Mouse (Mus musculus): ENCODE data around the gene Hpn.

DNA sequence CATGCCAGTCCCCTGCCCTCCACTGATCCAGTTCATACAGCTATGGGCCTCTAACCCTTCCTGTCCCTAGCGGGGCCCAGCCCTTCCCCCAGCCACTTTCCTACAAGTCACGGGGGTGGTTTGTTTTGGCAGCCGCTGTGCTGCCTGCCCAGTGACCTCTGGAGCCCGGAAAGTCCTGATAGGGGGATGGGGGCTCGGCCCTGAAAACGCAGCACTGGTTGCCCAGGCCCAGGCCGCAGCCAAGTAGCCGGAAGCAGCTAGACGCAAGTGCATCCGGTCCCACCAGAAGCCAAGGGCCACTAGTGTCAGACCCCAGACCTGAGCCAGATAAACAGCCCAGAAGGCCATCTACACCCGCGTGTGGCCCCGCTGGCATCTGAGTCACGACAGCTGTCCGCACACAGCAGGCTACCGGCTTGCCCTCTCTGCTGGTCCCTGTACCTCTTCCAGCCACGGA is 525 bp upstream of the Hpn start:
- TF ChIP-seq POLR2A (IDR thresholded peaks at IDR 0.05; ENCODE audit: borderline replicate concordance, insufficient read depth, low read length) = no peak
- no peak for TF ChIP-seq CTCF (IDR thresholded peaks at IDR 0.05; ENCODE audit: borderline replicate concordance, insufficient read depth, low read depth, low read length)
